Mouse (Mus musculus): ENCODE results near the gene Atxn7l3.
A peak's percentile ranks its signal among the peaks of the same experiment; 100 is the strongest.

Gene Atxn7l3

DNA sequence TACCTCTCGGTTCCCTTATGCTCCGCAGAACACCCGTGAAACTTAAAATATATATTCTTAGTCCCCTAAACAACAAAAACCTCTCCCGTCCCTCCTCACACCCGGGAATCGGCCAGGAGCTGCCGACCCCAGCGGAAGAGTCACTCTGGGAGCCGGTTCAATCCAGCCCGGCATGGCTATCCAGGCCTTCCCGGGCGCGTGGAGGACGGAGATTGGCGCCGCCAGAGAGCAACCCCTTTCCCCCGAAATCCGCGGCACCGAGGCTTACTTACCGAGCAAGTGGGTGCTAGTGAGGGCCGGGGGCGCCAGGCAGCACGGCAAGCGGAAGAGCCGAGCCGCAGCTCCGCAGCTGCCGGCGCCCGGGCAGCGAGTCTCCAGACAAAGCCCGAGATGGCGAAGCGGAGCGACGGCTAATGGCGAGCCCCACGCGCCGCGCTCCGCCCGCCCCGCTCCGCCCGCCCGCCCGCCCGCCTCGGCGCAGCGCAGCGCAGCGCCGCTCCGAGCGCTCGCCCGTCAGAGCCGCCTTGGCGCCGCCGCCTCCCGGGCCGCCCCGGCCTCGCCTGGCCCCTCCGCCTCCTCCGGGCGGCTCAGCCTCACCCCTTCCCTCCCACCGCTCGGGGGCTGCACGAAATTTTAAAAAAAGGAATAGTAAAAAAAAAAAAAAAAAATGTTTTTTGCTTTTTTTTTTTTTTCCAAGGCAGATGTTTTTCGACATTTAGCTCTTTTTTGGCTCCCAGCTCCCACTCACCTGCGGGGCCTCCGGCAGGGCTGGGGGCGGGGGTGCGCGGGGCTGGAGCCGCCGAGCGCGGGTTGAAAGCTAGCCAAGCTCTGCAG, 22.4 kb upstream of the Atxn7l3 start:
- DNase-seq (ENCODE audit: low read depth, low spot score) = no peak

DNA sequence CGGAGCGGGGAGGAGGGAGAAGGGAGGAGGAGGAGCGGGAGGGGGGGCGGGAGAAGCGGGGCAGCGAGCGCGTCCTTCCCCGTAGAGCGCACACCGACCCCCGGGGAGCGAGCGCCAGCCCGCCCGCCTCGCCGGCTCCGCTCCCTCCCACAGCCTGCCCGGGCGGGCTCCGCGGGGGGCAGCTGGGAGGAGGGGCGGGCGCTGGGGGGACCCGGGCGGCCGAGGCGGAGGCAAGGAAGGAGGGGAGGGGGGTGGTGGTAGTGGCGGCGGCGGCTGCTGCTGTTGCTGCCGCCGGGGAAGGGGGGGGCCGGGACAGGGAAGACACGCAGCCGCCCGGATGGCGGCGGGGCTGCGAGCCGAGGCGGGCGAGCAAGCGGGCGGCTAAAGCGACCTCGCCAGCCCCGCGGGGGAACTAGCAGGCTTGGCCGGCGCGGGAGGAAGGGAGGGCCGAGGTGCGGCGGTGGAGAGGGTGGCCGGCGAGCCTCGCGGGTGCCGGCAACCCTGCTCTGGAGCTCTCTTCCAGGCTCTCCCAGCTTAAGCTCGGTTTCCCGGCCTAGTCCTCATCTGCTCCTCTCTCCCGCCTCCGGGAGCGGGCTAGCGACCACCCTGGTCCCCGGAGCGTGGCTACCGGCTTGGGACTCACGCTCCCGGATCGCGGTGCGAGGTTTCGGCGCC, 21.6 kb upstream of the Atxn7l3 start:
- DNase-seq (ENCODE audit: low read depth, low spot score) = no peak

GRCm38 (mm10) chr11:102317298-102317900, 21.0 kb upstream of the Atxn7l3 start:
- DNase-seq (ENCODE audit: low read depth, low spot score) = no peak

GRCm38 (mm10) chr11:102316572-102317297, 20.3 kb upstream of the Atxn7l3 start:
- no peak for DNase-seq (ENCODE audit: low read depth, low spot score)

DNA sequence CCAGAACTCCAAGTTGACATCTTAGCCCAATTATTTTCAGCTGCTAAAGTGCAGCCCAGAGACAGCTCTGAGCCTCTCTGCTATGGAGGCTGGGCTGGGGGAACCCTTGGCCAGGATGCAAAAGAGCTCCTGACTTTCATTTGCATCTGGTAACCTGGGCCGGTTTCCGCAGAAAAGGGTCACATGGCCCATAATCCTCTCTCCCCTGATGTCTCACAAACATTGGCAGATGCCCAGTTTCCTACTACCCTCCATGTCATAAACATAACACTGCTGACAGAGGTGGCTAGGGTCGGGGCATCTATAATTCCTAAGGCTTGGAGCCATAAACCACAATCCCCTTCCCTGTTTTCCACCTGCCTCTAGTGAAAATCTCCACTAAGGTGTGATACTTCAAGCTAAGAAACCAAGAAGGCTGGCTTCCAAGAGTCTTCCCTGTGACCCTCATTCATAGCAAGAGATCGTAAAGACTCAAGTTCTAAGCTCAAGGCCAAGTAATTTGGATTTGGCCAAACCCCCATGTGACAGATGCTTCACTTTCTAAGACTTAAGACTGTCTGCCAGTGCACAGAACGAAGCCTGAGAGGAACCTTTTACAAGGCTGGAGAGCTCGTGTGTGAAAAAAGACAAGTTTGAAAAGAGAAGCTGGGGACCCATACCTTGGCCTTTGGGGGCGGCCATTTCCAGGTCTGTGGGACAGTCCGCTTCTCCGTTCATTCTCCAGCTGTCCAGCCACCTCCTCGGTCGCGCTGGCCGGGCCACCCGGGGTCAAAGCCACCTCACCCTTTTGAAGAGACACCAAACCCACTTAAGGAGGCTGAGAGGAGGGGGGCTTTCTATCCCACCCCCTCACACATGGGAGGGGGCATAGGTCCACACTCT, 19.5 kb upstream of the Atxn7l3 start:
- no peak for DNase-seq (ENCODE audit: low read depth, low spot score)

DNA sequence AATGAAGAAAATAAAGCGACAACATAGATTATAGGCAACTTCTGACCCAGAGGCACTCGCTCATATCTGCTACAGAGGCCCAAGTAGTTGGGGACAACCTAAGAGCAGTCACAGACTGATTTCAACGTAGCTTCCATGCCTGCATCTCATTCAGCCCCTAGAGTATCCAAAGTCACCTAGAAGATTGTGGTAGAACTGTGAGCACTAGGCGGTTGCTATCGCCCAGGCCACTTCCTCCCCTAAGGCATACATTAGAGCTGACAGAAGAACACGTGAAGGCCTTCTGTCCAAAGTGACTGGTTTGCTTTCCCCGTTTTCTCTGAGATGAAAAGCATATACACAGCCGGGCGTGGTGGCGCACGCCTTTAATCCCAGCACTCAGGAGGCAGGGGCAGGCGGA, 17.9 kb upstream of the Atxn7l3 start:
- no peak for DNase-seq (ENCODE audit: low read depth, low spot score)

- no peak for DNase-seq (ENCODE audit: low read depth, low spot score)
Measured at GRCm38 (mm10) chr11:102312586-102312985, 16.2 kb upstream of the Atxn7l3 start.

DNA sequence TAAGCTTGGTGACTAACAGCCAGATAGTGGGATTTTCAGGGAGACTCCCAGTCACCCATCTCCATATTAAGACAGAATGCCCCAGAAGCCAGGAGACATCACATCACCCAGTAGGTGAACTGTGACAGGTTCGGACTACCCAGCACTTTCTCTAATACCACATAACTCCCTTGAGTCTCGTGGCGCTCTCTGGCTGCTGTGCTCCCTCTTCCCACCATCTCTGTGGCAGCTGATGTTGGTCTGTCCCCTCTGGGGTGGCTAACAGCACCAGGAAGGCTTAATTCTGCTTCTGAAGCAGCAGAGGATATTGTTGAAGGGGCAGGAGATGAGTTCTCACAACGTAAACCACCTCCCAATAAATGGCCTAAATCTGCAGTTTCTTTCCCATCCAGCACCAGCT, 15.5 kb upstream of the Atxn7l3 start:
- no peak for DNase-seq (ENCODE audit: low read depth, low spot score)

DNA sequence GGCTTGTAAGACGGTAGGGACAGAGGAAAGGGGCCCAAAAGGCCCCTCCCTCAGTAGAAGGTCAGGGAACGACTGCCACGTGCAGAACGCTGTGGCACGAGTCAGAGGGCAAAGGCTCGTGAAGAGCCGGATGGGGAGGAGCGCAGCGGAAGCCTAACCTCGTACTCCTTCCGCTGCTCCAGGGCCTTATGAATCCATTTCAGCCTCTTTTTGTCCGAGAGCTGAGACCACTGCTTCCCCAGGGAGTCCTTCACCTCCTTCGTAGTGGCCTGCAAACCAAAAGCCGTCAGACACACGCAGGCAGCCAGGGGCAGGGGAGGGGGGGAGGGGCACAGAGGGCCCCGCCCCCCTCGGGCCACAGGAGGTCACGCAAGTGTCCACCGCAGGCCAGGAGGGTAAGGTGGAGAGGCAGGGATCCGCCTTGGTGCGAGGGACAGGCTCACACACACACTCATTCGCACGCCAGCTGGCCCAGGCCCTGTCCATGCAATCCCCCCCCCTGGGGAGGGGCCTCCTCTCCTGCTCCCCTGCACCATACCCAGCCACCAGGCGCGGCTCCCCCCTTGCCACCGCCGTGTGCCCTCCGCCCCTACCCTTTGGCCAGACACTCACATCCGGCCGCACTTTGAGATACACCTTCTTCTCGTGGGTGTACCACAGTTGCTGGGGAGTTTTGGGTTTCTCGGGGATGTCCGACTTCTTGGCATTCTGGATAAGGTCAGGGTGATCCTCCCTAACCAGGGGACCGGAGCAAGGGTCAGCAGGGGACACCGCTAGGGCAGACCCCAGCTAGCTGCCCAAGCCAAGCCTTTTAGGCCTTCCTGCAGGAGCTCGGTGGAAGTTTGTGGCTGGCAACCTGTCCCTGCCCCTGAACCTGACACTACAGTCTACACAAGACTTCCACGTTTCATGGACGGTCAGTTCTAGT, 14.6 kb upstream of the Atxn7l3 start:
- DNase-seq (ENCODE audit: low read depth, low spot score) = no peak

DNA sequence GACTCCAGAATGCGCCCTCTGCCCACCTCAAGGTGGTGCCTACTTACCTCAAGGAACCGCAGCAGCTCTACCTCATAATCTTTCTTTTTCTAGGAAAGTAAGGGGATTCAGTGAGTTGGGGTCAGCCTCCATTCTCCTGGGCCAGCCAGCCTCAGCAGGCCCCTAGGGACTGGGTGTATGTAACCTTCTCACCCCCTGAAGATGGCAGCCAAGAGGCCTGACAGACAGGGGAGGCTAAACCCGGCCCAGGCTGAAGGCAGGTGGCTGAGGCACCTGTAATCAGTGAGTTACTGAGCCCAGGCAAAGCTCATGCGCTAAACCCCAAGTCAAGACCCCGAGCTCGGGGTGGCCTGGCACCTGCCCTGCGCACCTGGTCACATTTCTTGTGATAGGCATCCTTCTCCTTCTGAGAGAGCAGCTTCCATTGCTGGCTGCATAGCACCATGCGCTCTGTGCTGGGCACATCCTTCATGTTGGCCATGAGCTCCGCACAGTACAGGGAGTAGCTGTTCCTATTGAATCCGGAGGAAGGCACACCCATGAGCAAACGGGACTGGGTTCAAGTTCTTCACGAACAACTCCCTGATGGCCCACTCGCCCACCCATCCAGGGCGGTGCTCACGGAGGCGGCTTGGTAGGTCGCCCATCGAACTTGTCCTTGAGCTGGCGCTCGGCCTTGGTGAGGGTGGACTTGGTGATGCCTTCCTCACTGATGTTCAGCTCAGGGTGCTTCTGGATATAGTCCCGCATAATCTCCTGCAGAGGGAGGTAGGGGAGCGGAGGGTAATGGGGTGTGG, 13.6 kb upstream of the Atxn7l3 start:
- DNase-seq (ENCODE audit: low read depth, low spot score) = no peak

- DNase-seq (ENCODE audit: low read depth, low spot score) = peak; percentile 86
Measured at GRCm38 (mm10) chr11:102308979-102309378, 12.5 kb upstream of the Atxn7l3 start.

GRCm38 (mm10) chr11:102308104-102308503, 11.7 kb upstream of the Atxn7l3 start:
- DNase-seq (ENCODE audit: low read depth, low spot score) = no peak

- DNase-seq (ENCODE audit: low read depth, low spot score) = no peak
Measured at GRCm38 (mm10) chr11:102305359-102305758, 8.9 kb upstream of the Atxn7l3 start.

DNA sequence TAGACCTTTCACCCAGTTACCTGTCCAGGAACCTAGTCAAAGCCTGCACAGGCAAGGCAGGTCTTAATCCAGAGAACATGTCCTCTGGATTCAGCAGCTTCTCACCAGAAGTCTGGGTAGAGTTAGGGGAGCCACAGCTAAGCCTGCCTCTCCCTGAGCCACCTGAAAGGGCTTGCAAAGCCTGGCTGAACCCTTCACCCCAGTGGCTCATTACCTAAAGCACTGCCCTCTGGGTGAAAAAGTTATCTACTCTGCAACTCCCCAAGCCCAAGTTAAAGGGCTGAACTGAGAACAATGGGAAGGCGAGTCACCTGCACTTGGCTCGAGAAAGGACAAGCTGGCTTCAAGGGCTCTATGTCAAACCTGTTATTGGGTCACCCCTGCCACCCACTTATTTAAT, 7.7 kb upstream of the Atxn7l3 start:
- no peak for DNase-seq (ENCODE audit: low read depth, low spot score)

DNA sequence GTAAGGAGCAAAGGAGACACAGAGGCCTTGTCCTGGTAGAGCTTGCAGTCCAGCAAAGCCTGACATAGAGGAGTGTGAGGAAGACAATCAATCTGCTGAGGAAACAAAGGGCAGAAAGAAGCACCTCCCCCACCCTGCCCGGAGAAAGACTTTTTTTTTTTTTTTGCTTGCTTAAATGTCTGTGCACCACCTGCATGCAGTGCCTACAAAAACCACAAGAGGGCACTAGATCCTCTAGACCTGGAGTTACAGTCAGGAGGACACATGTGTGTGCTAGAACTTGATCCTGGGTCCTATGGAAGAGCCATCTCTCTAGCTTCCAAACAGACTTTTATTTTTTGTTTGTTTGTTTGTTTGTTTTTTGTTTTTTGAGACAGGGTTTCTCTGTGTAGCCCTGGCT, 3.4 kb upstream of the Atxn7l3 start:
- DNase-seq (ENCODE audit: low read depth, low spot score) = no peak

DNA sequence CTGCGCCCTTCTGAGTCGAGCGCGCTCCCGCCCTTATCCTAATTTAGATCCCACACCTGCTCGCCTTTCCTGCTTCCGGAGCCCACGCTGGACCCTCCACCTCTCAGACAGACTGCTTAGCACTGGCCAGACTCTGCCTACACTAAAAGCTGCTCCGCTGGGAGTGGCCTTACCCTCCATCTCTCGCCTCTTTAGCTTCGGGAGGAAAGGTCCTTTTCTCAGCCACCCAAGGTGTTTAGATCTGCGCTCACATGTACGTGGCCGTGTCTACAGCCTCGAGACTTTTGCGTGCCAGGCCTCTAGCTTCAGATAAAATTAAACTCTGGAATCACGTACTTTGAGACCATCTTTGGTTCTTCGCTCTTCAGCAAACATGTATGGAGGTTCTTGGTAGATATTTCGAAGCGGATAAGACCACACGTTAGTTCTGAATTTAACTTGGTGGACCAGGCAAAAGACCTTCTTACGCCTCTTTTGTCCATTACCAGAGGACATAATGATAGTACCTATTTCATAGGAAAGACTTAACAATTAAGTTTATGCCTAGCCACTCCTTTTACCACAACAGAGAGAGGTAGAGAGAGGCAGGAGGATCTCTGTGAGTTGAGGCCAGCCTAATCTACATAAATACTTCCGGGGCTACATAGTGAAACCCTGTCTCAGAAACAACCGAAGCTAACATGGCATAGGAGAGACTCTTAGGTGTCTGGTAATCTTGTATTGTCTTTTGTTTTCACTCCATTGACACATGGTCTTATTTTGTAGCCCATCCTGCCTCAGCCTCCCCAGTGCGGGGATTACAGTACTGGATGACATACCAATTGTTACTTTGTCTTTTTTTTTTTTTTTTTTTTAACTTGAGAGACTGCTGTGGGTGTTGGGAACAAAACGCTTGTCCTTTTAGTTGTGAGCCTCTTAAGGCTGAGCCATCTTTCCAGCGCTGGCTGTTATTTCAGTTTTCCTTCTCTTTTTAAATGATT, 1.4 kb upstream of the Atxn7l3 start:
- no peak for DNase-seq (ENCODE audit: low read depth, low spot score)

DNA sequence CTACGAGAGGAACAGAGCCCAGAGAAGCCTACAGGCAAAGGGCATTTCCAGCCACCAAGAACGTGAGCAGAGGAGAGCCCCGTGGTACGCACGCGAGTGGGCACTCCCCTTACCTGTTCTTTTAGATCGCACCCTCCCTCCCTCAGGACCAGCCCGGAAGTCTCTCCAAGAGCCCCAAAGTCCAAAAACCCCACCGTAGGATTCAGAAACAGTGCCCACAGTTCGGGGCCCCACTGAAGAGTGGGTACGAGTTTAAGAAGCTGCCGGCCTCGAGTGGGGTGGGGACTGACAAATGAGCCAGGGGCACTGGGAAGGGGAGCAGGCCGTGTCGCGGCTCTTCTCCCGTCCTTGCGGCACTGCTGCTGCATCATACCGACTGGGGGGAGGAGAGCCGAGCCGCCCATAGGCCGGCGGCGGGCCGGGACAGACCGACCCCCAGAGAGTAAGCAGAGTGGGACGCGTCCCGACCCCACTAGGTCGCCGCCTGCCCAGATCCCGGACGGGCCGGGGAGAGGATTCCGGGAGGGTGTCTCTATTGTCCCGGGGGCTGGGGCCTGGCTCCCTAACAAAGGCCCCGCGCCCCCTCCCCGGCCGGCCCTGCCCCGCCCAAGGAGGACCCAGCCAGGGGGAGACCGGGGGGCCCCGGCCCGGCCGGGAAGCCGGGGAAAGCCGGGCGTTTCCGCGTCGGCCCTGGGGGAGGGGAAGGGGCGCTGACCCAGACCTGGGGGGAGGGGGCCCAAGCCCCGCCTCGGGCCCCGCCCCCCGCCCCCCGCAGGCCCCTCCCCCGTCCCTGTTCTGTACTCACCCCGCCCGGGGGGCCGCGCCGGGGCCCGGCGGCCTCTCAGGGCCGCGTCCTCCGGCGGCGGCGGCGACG, 596 bp downstream of the Atxn7l3 start:
- DNase-seq (ENCODE audit: low read depth, low spot score) = no peak

Measured in brain, embryonic 18.5 days (tissue).